Mouse (Mus musculus) stomach, postnatal 0 days (tissue): Measurements from ENCODE around the gene Cacna2d1. TPM values are rescaled to one million over a fixed set of nuclear protein-coding genes. Genes with fewer than 3 reads are reported as not detected.

Source experiments
- ATAC-seq: fragments of 200-750 bp; cut with Nextera tagmentation; 2 replicates; pipeline ENCODE4 v1.8.0; 2017; ENCODE audit not compliant: low FRiP score, low TSS enrichment
- DNase-seq: peaks from one replicate; pipeline ENCODE4 v3.0.0-alpha.2; 2016; ENCODE audit warnings: low spot score
- H3K27ac ChIP-seq: fragments of 300-500 bp; sonication (generic); replicated peaks from 2 replicates; pipeline ENCODE4 v1.5.1; 2014; ENCODE audit warnings: mild to moderate bottlenecking, control low read depth
- H3K27me3 ChIP-seq: fragments of 300-500 bp; sonication (generic); 2 replicates; pipeline ENCODE4 v1.6.1; 2014; ENCODE audit warnings: low read length; ENCODE audit not compliant: control insufficient read depth, insufficient read depth
- H3K36me3 ChIP-seq: fragments of 300-500 bp; sonication (generic); 2 replicates; pipeline ENCODE4 v1.6.1; 2014; ENCODE audit warnings: low read length, mixed read lengths; ENCODE audit not compliant: control insufficient read depth, insufficient read depth
- H3K4me1 ChIP-seq: fragments of 300-500 bp; sonication (generic); replicated peaks from 2 replicates; pipeline ENCODE4 v1.6.1; 2014; ENCODE audit warnings: antibody characterized with exemption; ENCODE audit not compliant: control insufficient read depth, insufficient read depth
- H3K4me2 ChIP-seq: fragments of 300-500 bp; sonication (generic); replicated peaks from 2 replicates; pipeline ENCODE4 v1.6.1; 2014; ENCODE audit warnings: low read depth, mild to moderate bottlenecking, control low read depth, moderate library complexity
- H3K4me3 ChIP-seq: fragments of 300-500 bp; sonication (generic); 2 replicates; pipeline ENCODE4 v1.5.1; 2014; ENCODE audit warnings: low read depth, low read length, control low read depth
- H3K9ac ChIP-seq: fragments of 300-500 bp; sonication (generic); 2 replicates; pipeline ENCODE4 v1.6.1; 2014; ENCODE audit warnings: mild to moderate bottlenecking, low read length, control low read depth, mixed read lengths
- H3K9me3 ChIP-seq: fragments of 300-500 bp; sonication (generic); 2 replicates; pipeline ENCODE4 v1.6.1; 2016; ENCODE audit warnings: low read length; ENCODE audit not compliant: control insufficient read depth
- CTCF ChIP-seq: IDR thresholded peaks from 2 replicates; pipeline ENCODE4 v1.5.1; 2016; ENCODE audit warnings: antibody characterized with exemption, low read depth, mild to moderate bottlenecking, moderate library complexity
- EP300 ChIP-seq: optimal IDR thresholded peaks from 2 replicates; pipeline ENCODE3; 2016; ENCODE audit warnings: antibody characterized with exemption
- WGBS: fragments of 180-500 bp; shearing (Covaris S2); extraction: QIAGEN DNeasy Blood & Tissue Kit; methylation state at CpG from one replicate; pipeline ENCODE4 v1.1.7; 2014; 5-methylcytosine and 5-hydroxymethylcytosine counted together
- polyA plus RNA-seq: library from polyadenylated mRNA; unstranded; fragments of >200 nt; fragmentation: Nextera tagmentation; extraction: Ambion mirVana; gene quantifications from 2 replicates; pipeline ENCODE4 v1.2.1, GENCODE M21; 2015

The Cacna2d1 gene
- polyA plus RNA-seq, 1 experiment from 2014 or later: 7.5 TPM

DNA sequence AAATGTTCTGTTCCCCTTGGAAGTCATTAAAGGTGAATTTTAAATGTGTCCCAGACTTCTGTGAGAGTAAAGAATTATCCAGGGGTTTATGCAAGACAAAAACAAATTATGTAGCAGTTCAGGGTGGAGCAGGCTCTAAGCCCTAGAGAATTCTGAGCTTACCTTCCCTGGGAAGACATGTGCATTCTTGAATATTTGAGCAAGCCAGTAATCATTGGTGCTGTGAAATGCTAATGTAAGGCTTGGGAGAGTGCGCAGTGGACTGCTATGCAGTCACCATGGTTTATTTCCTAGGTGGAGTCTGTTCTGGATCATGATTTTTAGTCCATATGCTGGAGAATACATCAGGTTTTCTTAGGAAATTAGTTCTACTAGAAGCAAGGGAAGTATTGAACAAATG is 167.3 kb downstream of the Cacna2d1 start:
- no peaks in the 10 kb centered on the region for H3K36me3 ChIP-seq
- H3K4me2 ChIP-seq: no peak overlapping the region
- H3K9ac ChIP-seq: no peak overlapping the region
- no peak for DNase-seq
- H3K27me3 ChIP-seq: no peaks in the 10 kb centered on the region
- no peak overlapping the region for H3K4me3 ChIP-seq
- H3K27ac ChIP-seq: no peak overlapping the region
- H3K9me3 ChIP-seq: no peaks in the 10 kb centered on the region
- no peak for TF ChIP-seq EP300
- no peak for TF ChIP-seq CTCF
- WGBS: 82% methylated on average over 1 of the region's 1 CpGs
- no peak for ATAC-seq
- H3K4me1 ChIP-seq: no peaks in the 10 kb centered on the region

- DNase-seq (no peak), ATAC-seq (no peak)
- TF ChIP-seq EP300 (no peak), CTCF (no peak)
- 64% methylated on average over 2 of the region's 2 CpGs for WGBS
- Histone ChIP-seq H3K27me3 (no peaks in the 10 kb centered on the region), H3K9me3 (no peaks in the 10 kb centered on the region), H3K4me2 (no peak overlapping the region), H3K4me3 (no peak overlapping the region), H3K9ac (no peak overlapping the region), H3K4me1 (no peaks in the 10 kb centered on the region), H3K36me3 (no peaks in the 10 kb centered on the region), H3K27ac (no peak overlapping the region)
Observed at GRCm38 (mm10) chr5:16105701-16106100, 171.2 kb downstream of the Cacna2d1 start.

DNA sequence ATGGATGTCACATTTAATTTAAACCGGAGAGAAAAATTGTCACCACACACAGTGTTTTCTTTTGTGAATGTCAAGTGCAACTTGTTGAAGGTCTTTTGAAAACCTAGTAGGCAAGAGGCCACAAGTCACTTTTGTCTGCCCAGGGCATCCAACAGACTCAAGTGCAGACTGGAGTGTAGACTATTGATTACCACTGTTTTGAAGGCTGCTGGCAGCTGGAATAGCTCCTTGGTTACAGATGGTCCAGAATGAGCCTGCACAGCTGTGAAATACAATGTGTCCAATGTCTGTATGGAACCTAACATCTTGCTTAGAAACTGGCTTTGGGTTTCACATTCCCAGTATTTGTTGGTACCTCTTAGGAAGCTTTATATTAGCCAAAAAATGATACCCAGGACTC is 176.2 kb downstream of the Cacna2d1 start:
- Histone ChIP-seq H3K9ac (no peak overlapping the region), H3K36me3 (no peaks in the 10 kb centered on the region), H3K9me3 (no peaks in the 10 kb centered on the region), H3K27me3 (no peaks in the 10 kb centered on the region), H3K4me2 (no peak overlapping the region), H3K4me3 (no peak overlapping the region), H3K27ac (no peak overlapping the region), H3K4me1 (no peaks in the 10 kb centered on the region)
- WGBS: 64% methylated on average over 1 of the region's 1 CpGs
- DNase-seq: no peak
- ATAC-seq: no peak
- TF ChIP-seq EP300 (no peak), CTCF (no peak)

DNA sequence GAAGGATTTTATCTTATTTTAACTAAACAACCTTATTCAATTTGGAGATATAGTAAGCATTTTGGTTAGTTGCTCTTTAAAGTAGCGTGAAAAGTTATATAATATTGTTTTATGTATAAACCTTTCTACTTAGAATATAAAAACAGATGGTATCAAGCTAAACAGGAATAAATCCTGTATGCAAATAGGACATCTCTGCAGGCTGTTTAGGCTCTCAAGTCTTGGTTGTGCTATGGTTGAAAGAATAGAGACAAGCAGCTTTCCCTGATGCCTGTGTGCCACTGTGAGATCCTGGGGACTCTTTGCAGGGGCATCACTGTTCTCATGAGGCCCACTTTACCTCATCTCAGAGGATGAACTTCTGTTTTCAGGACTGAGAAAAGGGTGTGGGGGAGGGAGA is 179.4 kb downstream of the Cacna2d1 start:
- ATAC-seq: no peak
- Histone ChIP-seq H3K27me3 (no peaks in the 10 kb centered on the region), H3K9ac (no peak overlapping the region), H3K36me3 (no peaks in the 10 kb centered on the region), H3K4me2 (no peak overlapping the region), H3K9me3 (no peaks in the 10 kb centered on the region), H3K4me3 (no peak overlapping the region), H3K27ac (no peak overlapping the region), H3K4me1 (no peaks in the 10 kb centered on the region)
- 73% methylated on average over 1 of the region's 1 CpGs for WGBS
- TF ChIP-seq EP300 (no peak), CTCF (no peak)
- DNase-seq: no peak

DNA sequence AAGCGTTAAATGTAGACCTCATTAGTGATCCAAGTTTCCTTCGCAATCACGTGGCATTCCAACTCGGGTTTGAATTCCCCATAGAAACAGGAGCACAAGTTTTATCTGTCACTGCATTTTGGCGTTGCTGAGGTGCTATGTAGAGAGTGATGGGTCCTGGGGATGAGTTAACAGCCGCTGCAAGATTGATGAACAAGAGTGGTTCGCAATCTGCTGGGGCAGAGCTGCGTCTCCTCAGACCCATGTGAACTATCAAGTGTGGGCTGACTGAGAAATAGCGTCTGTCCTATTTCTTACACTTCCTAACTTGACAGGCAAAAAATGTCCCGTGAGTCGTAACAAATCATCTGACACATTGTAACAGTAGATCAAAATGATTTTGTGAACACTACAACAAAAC is 186.8 kb downstream of the Cacna2d1 start:
- no peaks in the 10 kb centered on the region for H3K4me1 ChIP-seq
- H3K36me3 ChIP-seq: no peaks in the 10 kb centered on the region
- TF ChIP-seq EP300: no peak
- TF ChIP-seq CTCF: no peak
- no peak overlapping the region for H3K9ac ChIP-seq
- no peak for ATAC-seq
- DNase-seq: no peak
- no peaks in the 10 kb centered on the region for H3K9me3 ChIP-seq
- H3K4me3 ChIP-seq: no peak overlapping the region
- H3K27me3 ChIP-seq: no peaks in the 10 kb centered on the region
- H3K4me2 ChIP-seq: no peak overlapping the region
- no peak overlapping the region for H3K27ac ChIP-seq
- WGBS: 75% methylated on average over 11 of the region's 11 CpGs

GRCm38 (mm10) chr5:16122110-16122509 is 187.6 kb downstream of the Cacna2d1 start:
- H3K27me3 ChIP-seq: no peaks in the 10 kb centered on the region
- H3K9me3 ChIP-seq: no peaks in the 10 kb centered on the region
- H3K4me3 ChIP-seq: no peak overlapping the region
- H3K4me2 ChIP-seq: no peak overlapping the region
- DNase-seq (no peak), ATAC-seq (no peak)
- 76% methylated on average over 6 of the region's 6 CpGs for WGBS
- H3K27ac ChIP-seq: no peak overlapping the region
- H3K4me1 ChIP-seq: no peaks in the 10 kb centered on the region
- no peak overlapping the region for H3K9ac ChIP-seq
- TF ChIP-seq EP300 (no peak), CTCF (no peak)
- no peaks in the 10 kb centered on the region for H3K36me3 ChIP-seq
